Mouse (Mus musculus): ENCODE data around the gene Lrrc73. TPM values are rescaled to one million over a fixed set of nuclear protein-coding genes. Genes with fewer than 3 reads are reported as not detected.

The Lrrc73 gene
- total RNA-seq (2014; fragmentation: Nextera tagmentation) (0.66 and 2.7 TPM in 2 replicates), total RNA-seq (2017) (0.38 TPM in 1 of 2 replicates, not detected in the other)

DNA sequence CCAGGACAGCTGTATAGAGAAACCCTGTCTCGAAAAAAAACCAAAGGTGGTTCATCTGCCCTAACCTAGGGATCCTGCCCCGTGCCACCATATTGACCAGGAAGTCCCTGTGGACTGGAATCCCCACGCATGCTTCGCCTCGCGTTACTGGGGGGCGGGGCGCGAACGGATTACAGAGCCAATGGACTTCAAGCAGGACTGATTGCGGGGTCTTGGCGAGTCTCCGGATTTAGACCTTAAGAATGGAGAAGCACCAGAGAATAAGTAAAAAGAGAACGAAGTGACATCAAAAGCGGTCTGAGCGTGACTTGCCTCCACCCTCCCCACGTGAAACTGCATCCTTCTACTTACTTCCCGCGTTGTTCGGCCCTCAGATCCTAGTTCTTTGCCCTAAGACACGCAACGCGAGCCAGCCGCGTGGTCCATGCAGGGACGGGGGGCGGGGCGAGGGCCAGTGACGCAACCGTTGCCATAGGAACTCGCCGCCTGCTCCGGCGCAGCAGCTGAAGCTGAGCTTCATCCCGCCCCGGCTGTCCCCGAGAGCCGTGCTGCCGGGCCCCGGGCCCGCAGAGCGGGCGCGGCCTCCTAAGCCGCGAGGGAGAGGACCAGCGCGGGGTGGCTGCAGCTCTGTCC is at the start of gene Lrrc73:
Gene Lrrc73 (plus strand): TSS at position 80 of the 633 bp plus-strand sequence.
- peak; percentile 70 for ATAC-seq (replicated peaks; ENCODE audit: low FRiP score, low TSS enrichment, poor library complexity, severe bottlenecking)

- no peak for ATAC-seq (replicated peaks; ENCODE audit: low FRiP score, low TSS enrichment, poor library complexity, severe bottlenecking)
Observed at GRCm38 (mm10) chr17:46206676-46207075, 46.7 kb upstream of the Lrrc73 start.

- ATAC-seq (replicated peaks; ENCODE audit: low FRiP score, low TSS enrichment, poor library complexity, severe bottlenecking), result no peak
Observed at GRCm38 (mm10) chr17:46210550-46210949, 42.8 kb upstream of the Lrrc73 start.

- ATAC-seq (replicated peaks; ENCODE audit: low FRiP score, low TSS enrichment, poor library complexity, severe bottlenecking), result no peak
Observed at GRCm38 (mm10) chr17:46221601-46222000, 31.7 kb upstream of the Lrrc73 start.

- no peak for ATAC-seq (replicated peaks; ENCODE audit: low FRiP score, low TSS enrichment, poor library complexity, severe bottlenecking)
Observed at GRCm38 (mm10) chr17:46227576-46227975, 25.8 kb upstream of the Lrrc73 start.

- ATAC-seq (replicated peaks; ENCODE audit: low FRiP score, low TSS enrichment, poor library complexity, severe bottlenecking), result no peak
Observed at GRCm38 (mm10) chr17:46236067-46236466, 17.3 kb upstream of the Lrrc73 start.

DNA sequence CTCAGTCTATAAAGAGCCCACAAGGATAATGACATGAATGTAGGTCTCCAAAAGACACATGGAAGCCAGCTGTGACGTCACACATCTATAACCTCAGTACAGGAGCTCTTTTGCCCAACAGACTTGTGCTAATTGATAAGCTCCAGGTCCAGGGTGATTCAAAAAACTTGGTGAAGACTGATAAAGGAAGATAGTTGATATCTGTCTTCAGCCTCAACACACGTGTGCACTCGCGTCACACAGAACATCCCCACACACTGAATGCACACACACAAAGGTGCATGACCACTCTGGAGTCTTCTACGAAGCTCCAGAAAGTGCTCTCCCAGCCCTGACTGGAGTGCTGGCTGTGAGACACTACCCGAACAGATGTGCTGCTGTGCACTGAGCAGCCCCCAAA is 16.3 kb upstream of the Lrrc73 start:
- peak; percentile 66 for ATAC-seq (replicated peaks; ENCODE audit: low FRiP score, low TSS enrichment, poor library complexity, severe bottlenecking)

DNA sequence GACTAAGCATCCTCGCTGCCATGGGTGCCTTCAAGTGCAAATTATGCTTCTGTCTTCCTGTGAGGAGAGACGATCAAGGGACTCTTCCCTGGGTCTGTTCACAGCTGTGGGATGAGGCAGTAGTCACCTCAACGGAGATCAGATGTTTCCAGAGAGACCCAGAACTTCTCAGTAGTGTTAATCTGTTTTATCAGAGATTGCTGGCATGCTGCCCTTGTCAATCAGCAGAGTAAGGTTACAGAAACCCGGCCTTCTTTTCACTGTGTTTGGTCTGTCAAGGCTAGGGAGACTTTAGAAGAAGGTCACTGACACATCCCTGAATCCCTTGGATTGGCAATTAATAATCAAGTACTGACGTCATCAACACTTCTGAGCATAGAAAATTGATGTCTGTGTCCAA is 15.9 kb upstream of the Lrrc73 start:
- ATAC-seq (replicated peaks; ENCODE audit: low FRiP score, low TSS enrichment, poor library complexity, severe bottlenecking), result peak; percentile 2; the same call in 1 of the 2 replicates

GRCm38 (mm10) chr17:46239516-46240114 is 13.7 kb upstream of the Lrrc73 start:
- no peak for ATAC-seq (replicated peaks; ENCODE audit: low FRiP score, low TSS enrichment, poor library complexity, severe bottlenecking)

DNA sequence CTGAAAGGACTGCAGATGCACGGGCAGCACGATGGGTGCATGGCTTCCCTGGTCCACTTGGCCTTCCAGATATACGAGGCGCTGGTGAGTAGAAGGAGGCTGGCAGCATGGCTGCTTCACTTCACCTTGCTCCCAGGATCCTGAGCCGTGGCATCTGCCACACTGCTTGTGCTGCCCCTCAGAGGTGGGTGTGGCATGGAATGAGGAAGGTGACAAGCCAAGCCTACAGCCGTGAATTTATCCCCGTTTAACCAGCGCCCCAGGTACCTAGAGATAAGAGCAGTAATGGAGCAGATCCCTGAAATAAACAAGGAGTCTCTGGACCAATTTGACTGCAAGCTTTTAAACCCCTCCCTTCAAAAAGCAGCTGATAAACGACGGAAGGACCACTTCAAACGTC is 11.9 kb upstream of the Lrrc73 start:
- no peak for ATAC-seq (replicated peaks; ENCODE audit: low FRiP score, low TSS enrichment, poor library complexity, severe bottlenecking)

- ATAC-seq (replicated peaks; ENCODE audit: low FRiP score, low TSS enrichment, poor library complexity, severe bottlenecking), result no peak
Observed at GRCm38 (mm10) chr17:46242274-46242673, 11.1 kb upstream of the Lrrc73 start.

GRCm38 (mm10) chr17:46242993-46243392 is 10.3 kb upstream of the Lrrc73 start:
- ATAC-seq (replicated peaks; ENCODE audit: low FRiP score, low TSS enrichment, poor library complexity, severe bottlenecking), result no peak

GRCm38 (mm10) chr17:46243624-46244023 is 9.7 kb upstream of the Lrrc73 start:
- no peak for ATAC-seq (replicated peaks; ENCODE audit: low FRiP score, low TSS enrichment, poor library complexity, severe bottlenecking)

GRCm38 (mm10) chr17:46244579-46244978 is 8.8 kb upstream of the Lrrc73 start:
- ATAC-seq (replicated peaks; ENCODE audit: low FRiP score, low TSS enrichment, poor library complexity, severe bottlenecking), result no peak

DNA sequence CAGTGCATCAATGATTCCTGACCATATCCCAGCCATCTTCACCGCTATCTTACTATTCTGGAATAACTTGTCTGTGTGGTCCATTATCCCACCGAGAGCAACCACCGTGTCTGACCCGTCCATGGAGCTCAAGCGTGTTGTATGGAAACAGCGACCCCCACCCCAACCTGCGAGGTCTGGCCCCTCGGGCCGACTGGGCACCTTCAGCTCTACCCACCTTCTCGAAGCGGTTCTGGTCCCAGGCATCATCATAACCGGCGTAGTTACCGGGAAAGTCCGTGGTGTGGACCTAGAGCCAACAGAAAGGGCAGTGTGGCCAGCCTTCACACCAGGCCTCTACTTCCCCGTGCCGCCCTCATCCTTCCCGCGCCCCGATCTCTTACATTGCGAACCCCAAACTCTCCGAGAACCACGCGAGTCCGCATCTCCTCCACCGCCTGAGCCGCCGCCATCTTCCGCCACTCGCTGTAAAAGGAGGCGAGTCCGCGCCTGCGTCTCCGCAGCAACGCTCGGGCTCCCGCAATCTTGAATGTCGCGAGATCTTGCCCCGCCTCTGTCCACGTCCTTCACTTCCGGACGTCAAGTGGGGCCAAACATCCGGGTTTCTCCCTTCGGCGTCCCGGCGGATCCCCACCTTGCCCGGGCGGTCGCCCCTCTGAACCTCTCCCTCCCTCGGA is 5.7 kb upstream of the Lrrc73 start, which contains the start of the genes Polr1c and Yipf3:
Gene Polr1c (minus strand): TSS at position 543 of the 677 bp plus-strand sequence.
Gene Yipf3 (plus strand): TSS at position 569 of the 677 bp plus-strand sequence.
- peak; percentile 86 for ATAC-seq (replicated peaks; ENCODE audit: low FRiP score, low TSS enrichment, poor library complexity, severe bottlenecking)

DNA sequence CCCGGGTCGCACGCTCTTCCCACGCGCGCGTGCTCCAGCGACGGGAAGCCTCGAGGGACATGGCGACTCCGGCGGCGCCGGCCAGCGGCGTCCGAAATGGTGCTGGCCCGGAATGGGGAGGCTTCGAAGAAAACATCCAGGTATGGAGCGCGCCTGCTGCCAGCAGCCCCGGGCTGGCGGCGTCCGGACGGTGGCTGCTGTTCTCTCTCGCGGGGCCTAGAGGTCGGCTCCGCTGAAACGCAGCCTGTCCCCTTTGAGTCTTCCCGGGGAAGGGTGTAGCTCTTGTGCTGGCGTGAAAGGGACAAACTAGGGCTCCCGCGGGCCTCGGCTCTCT is 5.2 kb upstream of the Lrrc73 start:
- ATAC-seq (replicated peaks; ENCODE audit: low FRiP score, low TSS enrichment, poor library complexity, severe bottlenecking), result peak; percentile 8; the same call in 1 of the 2 replicates

GRCm38 (mm10) chr17:46251174-46251573 is 2.2 kb upstream of the Lrrc73 start:
- no peak for ATAC-seq (replicated peaks; ENCODE audit: low FRiP score, low TSS enrichment, poor library complexity, severe bottlenecking)

GRCm38 (mm10) chr17:46252571-46253451 is 520 bp upstream of the Lrrc73 start:
- no peak for ATAC-seq (replicated peaks; ENCODE audit: low FRiP score, low TSS enrichment, poor library complexity, severe bottlenecking)

- ATAC-seq (replicated peaks; ENCODE audit: low FRiP score, low TSS enrichment, poor library complexity, severe bottlenecking), result no peak
Observed at GRCm38 (mm10) chr17:46254106-46254505, 775 bp downstream of the Lrrc73 start.

GRCm38 (mm10) chr17:46255147-46255546 is 1.8 kb downstream of the Lrrc73 start:
- ATAC-seq (replicated peaks; ENCODE audit: low FRiP score, low TSS enrichment, poor library complexity, severe bottlenecking), result no peak

Measured in megakaryocyte-erythroid progenitor cell, adult 5-6 weeks (primary cell).